In the genomic region with DNA sequence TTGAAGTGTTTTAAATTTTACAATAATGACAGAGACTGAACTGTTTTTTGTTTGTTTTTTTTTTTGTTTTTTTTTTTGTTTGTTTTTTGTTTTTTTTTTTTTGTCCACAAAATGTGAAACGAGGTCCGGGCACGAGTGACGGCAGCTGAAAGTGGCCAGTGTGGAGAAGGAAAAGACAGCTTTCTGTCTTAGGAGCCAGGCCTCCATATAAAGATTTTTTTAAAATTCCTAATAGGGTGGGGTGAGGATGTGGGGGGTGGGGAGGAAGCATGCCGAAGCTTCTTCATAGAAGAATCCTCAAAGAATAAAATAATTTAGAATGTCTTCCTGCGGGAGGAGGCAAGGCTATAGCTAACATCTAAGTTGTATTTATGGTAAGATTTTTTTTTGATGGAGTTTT, we compare ENCODE assay signal across 8 mouse cellular contexts.
A peak's percentile ranks its signal among the peaks of the same experiment; 100 is the strongest.
DNase-seq lines count a peak whose midpoint lies in the region; ATAC-seq and TF ChIP-seq lines count a peak whose summit lies in the region.

No protein-coding gene starts in this region.

- H3K4me2 ChIP-seq in hindbrain, embryonic 14.5 days (replicated peaks), result peak overlapping the region; percentile 54

- TF ChIP-seq POLR2A in liver, adult 2 months (IDR thresholded peaks at IDR 0.05; ENCODE audit: extremely low read depth, insufficient read depth, low read length), result no peak

- no peaks in the 10 kb centered on the region; the same call in 1 of the 2 replicates for H3K79me2 ChIP-seq in liver, adult 2 months (ENCODE audit: control insufficient read depth, insufficient read depth, low read length)

- H3K36me3 ChIP-seq in liver, adult 2 months (ENCODE audit: control insufficient read depth, insufficient read depth, low read length), result no peaks in the 10 kb centered on the region
- peaks cover 5% of the 10 kb centered on the region; the same call in 1 of the 2 replicates for H3K36me3 ChIP-seq in embryonic facial prominence, embryonic 10.5 days (replicated peaks)
- no peaks in the 10 kb centered on the region for H3K36me3 ChIP-seq in hindbrain, embryonic 14.5 days (replicated peaks; ENCODE audit: control insufficient read depth, insufficient read depth)

- TF ChIP-seq CTCF in liver, adult 2 months (IDR thresholded peaks at IDR 0.05; ENCODE audit: low read depth, low read length), result no peak

- H3K27me3 ChIP-seq in liver, adult 2 months (ENCODE audit: control insufficient read depth, insufficient read depth, low read length), result no peaks in the 10 kb centered on the region
- no peaks in the 10 kb centered on the region for H3K27me3 ChIP-seq in embryonic facial prominence, embryonic 10.5 days (replicated peaks; ENCODE audit: low read depth, poor library complexity, severe bottlenecking)
- H3K27me3 ChIP-seq in hindbrain, embryonic 14.5 days (ENCODE audit: control insufficient read depth, insufficient read depth, low read length), result no peaks in the 10 kb centered on the region

- peak overlapping the region; percentile 45 for H3K4me3 ChIP-seq in liver, adult 2 months (ENCODE audit: insufficient read depth, low read depth, low read length)
- peak overlapping the region; percentile 79 for H3K4me3 ChIP-seq in embryonic facial prominence, embryonic 10.5 days
- peak overlapping the region; percentile 67 for H3K4me3 ChIP-seq in hindbrain, embryonic 14.5 days (replicated peaks; ENCODE audit: low read length)

- DNase-seq in liver, adult 2 months (ENCODE audit: extremely low read depth, low read depth, low spot score), result no peak
- DNase-seq in liver, result no peak
- DNase-seq in embryonic facial prominence, embryonic 10.5 days (ENCODE audit: low spot score), result peak; percentile 41
- DNase-seq in hindbrain, embryonic 14.5 days (ENCODE audit: low spot score), result peak; percentile 52
- DNase-seq in mesoderm, embryonic 11.5 days (ENCODE audit: low read depth, low spot score), result peak; percentile 38
- DNase-seq in layer of hippocampus, postnatal 14 days (ENCODE audit: low spot score in 2 of 2), result no peak
- no peak for DNase-seq in frontal cortex, postnatal 36 days (ENCODE audit: low spot score in 2 of 2)

- no peak overlapping the region for H3K9ac ChIP-seq in liver, adult 2 months (ENCODE audit: low read depth, low read length)
- H3K9ac ChIP-seq in hindbrain, embryonic 14.5 days, result peak overlapping the region; percentile 84

- no peak overlapping the region for H3K27ac ChIP-seq in liver, adult 2 months (replicated peaks; ENCODE audit: insufficient read depth, low read depth, low read length)
- peak overlapping the region; percentile 91 for H3K27ac ChIP-seq in embryonic facial prominence, embryonic 10.5 days (replicated peaks)
- peak overlapping the region; percentile 96 for H3K27ac ChIP-seq in hindbrain, embryonic 14.5 days

- 10% methylated on average over 6 of the region's 6 CpGs for WGBS in liver, adult 2 months
- 6% methylated on average over 6 of the region's 6 CpGs for WGBS in embryonic facial prominence, embryonic 10.5 days
- WGBS in hindbrain, embryonic 14.5 days, result 4% methylated on average over 6 of the region's 6 CpGs

- no peaks in the 10 kb centered on the region for H3K9me3 ChIP-seq in embryonic facial prominence, embryonic 10.5 days
- H3K9me3 ChIP-seq in hindbrain, embryonic 14.5 days (ENCODE audit: control insufficient read depth, low read length), result no peaks in the 10 kb centered on the region

- ATAC-seq in hindbrain, embryonic 14.5 days (ENCODE audit: low FRiP score), result no peak
- no peak for ATAC-seq in granulocyte monocyte progenitor cell, adult 5-6 weeks (replicated peaks; ENCODE audit: poor library complexity, severe bottlenecking)

- H3K4me1 ChIP-seq in liver, adult 2 months (ENCODE audit: control insufficient read depth, insufficient read depth, low read length), result no peaks in the 10 kb centered on the region; the same call in 1 of the 2 replicates
- peaks cover 32% of the 10 kb centered on the region for H3K4me1 ChIP-seq in embryonic facial prominence, embryonic 10.5 days
- H3K4me1 ChIP-seq in hindbrain, embryonic 14.5 days (replicated peaks; ENCODE audit: control insufficient read depth, insufficient read depth, low read length), result peaks cover 20% of the 10 kb centered on the region

Comparison
In these comparisons a context has a peak if more than half of its experiments do, and no peak if none do; other contexts are left out.
1. DNase-seq: peak in embryonic facial prominence, embryonic 10.5 days (single experiment), hindbrain, embryonic 14.5 days (single experiment) and mesoderm, embryonic 11.5 days (single experiment); none in liver, adult 2 months (single experiment), liver (single experiment), layer of hippocampus, postnatal 14 days (0 of 2) and frontal cortex, postnatal 36 days (0 of 2).
2. Peak in every context shown above with its lines, with median percentiles within 50 percentile points of each other: H3K4me3 ChIP-seq.